Mouse (Mus musculus) stomach, embryonic 15.5 days (tissue): Measurements from ENCODE around the gene Gng4. TPM values are rescaled to one million over a fixed set of nuclear protein-coding genes. Genes with fewer than 3 reads are reported as not detected.

Experiments
- ATAC-seq: fragments of 200-750 bp; cut with Nextera tagmentation; 2 replicates; pipeline ENCODE4 v1.8.0; 2017; ENCODE audit warnings: low read depth, moderate number of reproducible peaks, moderate TSS enrichment; ENCODE audit not compliant: insufficient read depth, low FRiP score
- H3K27ac ChIP-seq: fragments of 300-500 bp; sonication (generic); 2 replicates; pipeline ENCODE4 v1.5.1; 2015; ENCODE audit warnings: mild to moderate bottlenecking, inconsistent platforms
- H3K27me3 ChIP-seq: fragments of 300-500 bp; sonication (generic); replicated peaks from 2 replicates; pipeline ENCODE4 v1.6.1; 2015; ENCODE audit warnings: inconsistent platforms
- H3K36me3 ChIP-seq: fragments of 300-500 bp; sonication (generic); 2 replicates; pipeline ENCODE4 v1.6.1; 2015; ENCODE audit warnings: inconsistent platforms
- H3K4me1 ChIP-seq: fragments of 300-500 bp; sonication (generic); 2 replicates; pipeline ENCODE4 v1.6.1; 2015; ENCODE audit warnings: inconsistent platforms
- H3K4me2 ChIP-seq: fragments of 300-500 bp; sonication (generic); 2 replicates; pipeline ENCODE4 v1.6.1; 2015; ENCODE audit warnings: mild to moderate bottlenecking, inconsistent platforms
- H3K4me3 ChIP-seq: fragments of 300-500 bp; sonication (generic); replicated peaks from 2 replicates; pipeline ENCODE4 v1.5.1; 2015; ENCODE audit warnings: inconsistent platforms
- H3K9ac ChIP-seq: fragments of 300-500 bp; sonication (generic); 2 replicates; pipeline ENCODE4 v1.6.1; 2015; ENCODE audit warnings: inconsistent platforms
- H3K9me3 ChIP-seq: fragments of 300-500 bp; sonication (generic); 2 replicates; pipeline ENCODE4 v1.6.1; 2016; ENCODE audit warnings: inconsistent platforms
- WGBS: fragments of 180-500 bp; shearing (Covaris S2); methylation state at CpG from one replicate; pipeline ENCODE4 v1.1.7; 2015; 5-methylcytosine and 5-hydroxymethylcytosine counted together
- polyA plus RNA-seq: library from polyadenylated mRNA; unstranded; fragments of >200 nt; fragmentation: Nextera tagmentation; extraction: Ambion mirVana; gene quantifications from 2 replicates; pipeline ENCODE4 v1.2.1, GENCODE M21; 2015

Gene Gng4
- polyA plus RNA-seq, 1 experiment from 2014 or later, result 3.3 TPM

- WGBS, result 83% methylated on average over 2 of the region's 2 CpGs
- no peaks in the 10 kb centered on the region for H3K36me3 ChIP-seq
- H3K4me2 ChIP-seq, result no peak overlapping the region
- no peak overlapping the region for H3K27ac ChIP-seq
- no peak for ATAC-seq
- no peaks in the 10 kb centered on the region for H3K27me3 ChIP-seq
- no peak overlapping the region for H3K9ac ChIP-seq
- H3K4me3 ChIP-seq, result no peak overlapping the region
- H3K9me3 ChIP-seq, result no peaks in the 10 kb centered on the region
- H3K4me1 ChIP-seq, result no peaks in the 10 kb centered on the region
Observed at GRCm38 (mm10) chr13:13867078-13867759, 83.4 kb downstream of the Gng4 start.

DNA sequence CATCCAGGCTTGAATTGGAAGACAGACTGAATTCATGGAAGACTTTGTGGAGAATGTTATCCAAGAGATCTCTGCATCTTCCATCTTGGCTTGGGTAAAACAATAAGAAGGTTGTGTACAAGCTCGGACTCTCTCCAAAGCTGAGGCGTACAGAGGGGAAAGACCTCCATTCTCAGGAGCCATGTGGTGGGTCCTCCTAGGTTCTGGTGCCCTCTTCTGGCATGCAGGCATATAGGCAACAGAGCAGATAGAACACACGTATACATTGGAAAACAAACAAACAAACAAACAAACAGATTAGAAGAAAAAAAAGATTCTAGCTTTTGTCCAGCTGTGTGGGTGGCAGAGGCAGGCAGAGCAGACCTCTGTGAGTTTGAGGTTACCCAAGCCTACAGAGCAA lies 84.1 kb downstream of the Gng4 start:
- no peak overlapping the region for H3K9ac ChIP-seq
- H3K27ac ChIP-seq, result no peak overlapping the region
- no peaks in the 10 kb centered on the region for H3K4me1 ChIP-seq
- 26% methylated on average over 3 of the region's 3 CpGs for WGBS
- H3K4me3 ChIP-seq, result no peak overlapping the region
- H3K36me3 ChIP-seq, result no peaks in the 10 kb centered on the region
- H3K27me3 ChIP-seq, result no peaks in the 10 kb centered on the region
- H3K9me3 ChIP-seq, result no peaks in the 10 kb centered on the region
- H3K4me2 ChIP-seq, result no peak overlapping the region
- ATAC-seq, result no peak; the same call in 1 of the 2 replicates

Other genes starting within 250 kb of the Gng4 start
- 6.0 and 6.6 TPM in 2 replicates for gene Lyst, start 193.7 kb upstream of the Gng4 start, polyA plus RNA-seq
- gene B3galnt2, start 170.4 kb downstream of the Gng4 start, polyA plus RNA-seq, result 42.0 and 42.9 TPM in 2 replicates